Mouse (Mus musculus): ENCODE measurements around the gene Tnip1.
"Not testable (repeated sequence)": the region's sequence is repeated elsewhere in the genome, so short reads cannot be mapped to it uniquely, and the experiment has no call there.

Tnip1 gene

GRCm38 (mm10) chr11:54910081-54910665, 52.5 kb downstream of the Tnip1 start:
- no peak for DNase-seq (ENCODE audit: low spot score)

GRCm38 (mm10) chr11:54909273-54909672, 53.4 kb downstream of the Tnip1 start:
- no peak for DNase-seq (ENCODE audit: low spot score)

- no peak for DNase-seq (ENCODE audit: low spot score)
Observed at GRCm38 (mm10) chr11:54907259-54907658, 55.5 kb downstream of the Tnip1 start.

GRCm38 (mm10) chr11:54906466-54906865, 56.3 kb downstream of the Tnip1 start:
- DNase-seq (ENCODE audit: low spot score): no peak

GRCm38 (mm10) chr11:54905931-54906330, 56.8 kb downstream of the Tnip1 start:
- DNase-seq (ENCODE audit: low spot score): no peak

GRCm38 (mm10) chr11:54905086-54905485, 57.6 kb downstream of the Tnip1 start:
- no peak for DNase-seq (ENCODE audit: low spot score)

- DNase-seq (ENCODE audit: low spot score): no peak
Observed at GRCm38 (mm10) chr11:54903940-54904706, 58.6 kb downstream of the Tnip1 start.

GRCm38 (mm10) chr11:54903339-54903738, 59.4 kb downstream of the Tnip1 start:
- DNase-seq (ENCODE audit: low spot score): no peak

- DNase-seq (ENCODE audit: low spot score): peak; percentile 73
Observed at GRCm38 (mm10) chr11:54902333-54903323, 60.1 kb downstream of the Tnip1 start, which contains the start of gene Gpx3. Gene Gpx3, plus strand, starts transcription at chr11:54902453.

GRCm38 (mm10) chr11:54899657-54900056, 63.1 kb downstream of the Tnip1 start:
- no peak for DNase-seq (ENCODE audit: low spot score)

GRCm38 (mm10) chr11:54897470-54897869, 65.2 kb downstream of the Tnip1 start:
- no peak for DNase-seq (ENCODE audit: low spot score)

- DNase-seq (ENCODE audit: low spot score): not testable (repeated sequence)
Observed at GRCm38 (mm10) chr11:54896646-54897045, 66.1 kb downstream of the Tnip1 start.

- no peak for DNase-seq (ENCODE audit: low spot score)
Observed at GRCm38 (mm10) chr11:54894589-54894988, 68.1 kb downstream of the Tnip1 start.

- no peak for DNase-seq (ENCODE audit: low spot score)
Observed at GRCm38 (mm10) chr11:54892091-54892490, 70.6 kb downstream of the Tnip1 start.

- no peak for DNase-seq (ENCODE audit: low spot score)
Observed at GRCm38 (mm10) chr11:54891341-54891740, 71.4 kb downstream of the Tnip1 start.

GRCm38 (mm10) chr11:54887927-54888326, 74.8 kb downstream of the Tnip1 start:
- no peak for DNase-seq (ENCODE audit: low spot score)

- no peak for DNase-seq (ENCODE audit: low spot score)
Observed at GRCm38 (mm10) chr11:54885406-54885805, 77.3 kb downstream of the Tnip1 start.

GRCm38 (mm10) chr11:54884937-54885336, 77.8 kb downstream of the Tnip1 start:
- peak; percentile 59 for DNase-seq (ENCODE audit: low spot score)

- DNase-seq (ENCODE audit: low spot score): no peak
Observed at GRCm38 (mm10) chr11:54884197-54884828, 78.4 kb downstream of the Tnip1 start.

GRCm38 (mm10) chr11:54882671-54883070, 80.0 kb downstream of the Tnip1 start:
- peak; percentile 44 for DNase-seq (ENCODE audit: low spot score)

- DNase-seq (ENCODE audit: low spot score): no peak
Observed at GRCm38 (mm10) chr11:54881051-54881474, 81.7 kb downstream of the Tnip1 start.

- DNase-seq (ENCODE audit: low spot score): no peak
Observed at GRCm38 (mm10) chr11:54879922-54880321, 82.8 kb downstream of the Tnip1 start.

All from urinary bladder, postnatal 14 days (tissue).